Mouse (Mus musculus) midbrain, embryonic 16.5 days (tissue): ENCODE measurements around the gene Hmgb1. TPM values are rescaled to one million over a fixed set of nuclear protein-coding genes. Genes with fewer than 3 reads are reported as not detected.

Experiments used
- ATAC-seq: fragments of 200-750 bp; cut with Nextera tagmentation; 2 replicates; pipeline ENCODE4 v1.8.0; 2017; ENCODE audit warnings: moderate TSS enrichment
- H3K27ac ChIP-seq: fragments of 300-500 bp; sonication (generic); 2 replicates; pipeline ENCODE4 v1.5.1; 2014; ENCODE audit warnings: mild to moderate bottlenecking, low read length, mixed read lengths
- H3K27me3 ChIP-seq: fragments of 300-500 bp; sonication (generic); 2 replicates; pipeline ENCODE4 v1.6.1; 2014; ENCODE audit warnings: low read depth, low read length, mixed read lengths; ENCODE audit not compliant: control insufficient read depth, insufficient read depth
- H3K36me3 ChIP-seq: fragments of 300-500 bp; sonication (generic); 2 replicates; pipeline ENCODE4 v1.6.1; 2014; ENCODE audit warnings: mild to moderate bottlenecking, low read length, moderate library complexity, mixed read lengths; ENCODE audit not compliant: control insufficient read depth, insufficient read depth
- H3K4me1 ChIP-seq: fragments of 300-500 bp; sonication (generic); 2 replicates; pipeline ENCODE4 v1.6.1; 2014; ENCODE audit warnings: mild to moderate bottlenecking, low read length, mixed read lengths; ENCODE audit not compliant: control insufficient read depth, insufficient read depth
- H3K4me2 ChIP-seq: fragments of 300-500 bp; sonication (generic); 2 replicates; pipeline ENCODE4 v1.6.1; 2014; ENCODE audit warnings: mild to moderate bottlenecking, low read length, mixed read lengths
- H3K4me3 ChIP-seq: fragments of 300-500 bp; sonication (generic); 2 replicates; pipeline ENCODE4 v1.5.1; 2014; ENCODE audit warnings: low read depth, mild to moderate bottlenecking, low read length, moderate library complexity, mixed read lengths
- H3K9ac ChIP-seq: fragments of 300-500 bp; sonication (generic); 2 replicates; pipeline ENCODE4 v1.6.1; 2014; ENCODE audit warnings: low read depth, low read length, mixed read lengths
- H3K9me3 ChIP-seq: fragments of 300-500 bp; sonication (generic); replicated peaks from 2 replicates; pipeline ENCODE4 v1.6.1; 2014; ENCODE audit warnings: mild to moderate bottlenecking, low read length, mixed read lengths; ENCODE audit not compliant: control insufficient read depth, poor library complexity, severe bottlenecking
- WGBS: fragments of 180-500 bp; shearing (Covaris S2); extraction: QIAGEN DNeasy Blood & Tissue Kit; methylation state at CpG from one replicate; pipeline ENCODE4 v1.1.7; 2014; 5-methylcytosine and 5-hydroxymethylcytosine counted together
- polyA plus RNA-seq: library from polyadenylated mRNA; unstranded; fragments of >200 nt; fragmentation: Nextera tagmentation; extraction: Ambion mirVana; gene quantifications from 2 replicates; pipeline ENCODE4 v1.2.1, GENCODE M21; 2015

Gene Hmgb1
- polyA plus RNA-seq: 696 and 767 TPM in 2 replicates

DNA sequence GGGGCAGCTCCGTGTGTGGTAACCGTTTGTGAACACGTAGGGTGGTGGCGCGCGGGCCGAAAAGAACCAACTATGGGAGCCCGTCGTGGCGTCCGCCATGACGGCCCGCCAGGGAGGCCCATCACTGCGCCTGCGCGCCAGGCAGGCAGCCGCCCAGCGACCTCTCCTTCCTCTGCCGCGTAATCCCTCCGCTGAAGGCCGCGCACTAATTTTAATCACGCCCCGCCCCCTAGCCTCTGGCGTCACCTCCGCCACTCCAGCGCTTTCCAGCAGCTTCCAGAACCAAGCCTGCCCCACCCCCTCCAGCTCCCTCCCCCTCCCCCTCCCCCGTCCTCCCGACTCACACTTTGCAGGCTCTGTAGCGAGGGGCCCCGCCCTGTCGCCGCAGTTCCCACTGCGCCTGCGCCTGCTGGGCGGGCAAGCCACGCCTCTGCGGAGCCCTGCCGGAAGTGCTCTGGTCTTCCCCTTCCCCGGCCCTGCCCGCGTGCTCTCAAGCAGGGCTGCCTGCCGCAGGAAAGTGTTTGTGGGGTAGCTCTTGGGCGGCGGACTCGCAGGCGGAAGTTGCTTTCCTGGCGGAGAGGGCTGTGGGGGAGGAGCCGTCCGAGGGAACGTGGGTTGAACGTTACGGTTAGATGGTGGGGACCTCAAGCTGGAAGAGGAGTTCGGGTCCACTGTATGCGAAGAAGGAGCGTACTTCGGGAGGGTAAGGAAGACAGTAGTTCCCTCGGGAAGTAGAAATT lies at the start of gene Hmgb1, which contains the start of gene Uspl1:
TSS of gene Hmgb1 (minus strand) at position 386 of the 740 bp plus-strand sequence.
TSS of gene Uspl1 (plus strand) at position 247 of the 740 bp plus-strand sequence.
- Histone ChIP-seq H3K4me1 (peaks cover 22% of the 10 kb centered on the region), H3K27ac (peak within 1 kb of the TSS; percentile 97), H3K36me3 (peaks cover 4% of the 10 kb centered on the region; the same call in 1 of the 2 replicates), H3K9ac (peak within 1 kb of the TSS; percentile 84), H3K9me3 (no peaks in the 10 kb centered on the region), H3K4me3 (peak within 1 kb of the TSS; percentile 45), H3K27me3 (no peaks in the 10 kb centered on the region), H3K4me2 (peak within 1 kb of the TSS; percentile 73)
- WGBS: under 1% methylated on average over 56 of the region's 59 CpGs
- peak; percentile 98 for ATAC-seq

DNA sequence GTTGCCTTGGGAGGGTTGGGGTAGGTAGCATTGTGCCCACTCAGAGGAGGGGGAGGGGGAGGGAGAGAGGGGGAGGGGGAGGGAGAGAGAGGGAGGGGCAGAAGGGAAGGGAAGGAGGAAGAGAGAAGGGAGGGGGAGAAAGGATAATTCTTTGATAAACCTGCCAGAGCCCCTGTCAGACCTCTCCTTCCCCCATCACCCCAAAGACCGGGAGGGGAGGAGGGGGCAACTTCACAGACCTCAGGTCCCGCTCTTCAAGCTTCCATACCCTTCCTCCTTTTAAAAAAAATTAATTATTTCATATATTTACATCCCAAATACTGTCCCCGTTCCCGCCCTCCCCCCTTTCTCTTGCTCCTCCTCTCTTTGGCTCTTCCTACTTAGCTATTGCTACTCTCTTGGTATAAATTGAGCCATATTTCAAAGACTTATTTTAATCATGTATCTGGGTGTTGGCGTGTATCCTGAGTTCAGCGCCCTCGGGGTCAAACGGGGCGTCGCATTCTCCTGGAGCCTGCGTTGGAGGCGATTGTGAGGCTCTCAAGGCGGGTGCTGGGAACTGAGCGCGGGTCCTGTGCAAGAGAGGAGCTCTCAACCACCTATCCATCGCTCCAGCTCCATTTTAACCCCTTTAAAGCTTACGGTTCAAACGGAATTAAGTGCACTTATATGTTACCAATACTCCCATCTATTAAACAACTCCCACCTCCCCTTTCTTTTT lies 45.5 kb upstream of the Hmgb1 start:
- ATAC-seq: peak; percentile 41
- Histone ChIP-seq H3K9me3 (no peaks in the 10 kb centered on the region), H3K36me3 (no peaks in the 10 kb centered on the region), H3K27ac (peak overlapping the region; percentile 87), H3K9ac (peak overlapping the region; percentile 69; the same call in 1 of the 2 replicates), H3K4me3 (peak overlapping the region; percentile 48), H3K4me2 (peak overlapping the region; percentile 53), H3K4me1 (peaks cover 2% of the 10 kb centered on the region; the same call in 1 of the 2 replicates), H3K27me3 (no peaks in the 10 kb centered on the region)
- 72% methylated on average over 18 of the region's 18 CpGs for whole genome bisulfite sequencing

DNA sequence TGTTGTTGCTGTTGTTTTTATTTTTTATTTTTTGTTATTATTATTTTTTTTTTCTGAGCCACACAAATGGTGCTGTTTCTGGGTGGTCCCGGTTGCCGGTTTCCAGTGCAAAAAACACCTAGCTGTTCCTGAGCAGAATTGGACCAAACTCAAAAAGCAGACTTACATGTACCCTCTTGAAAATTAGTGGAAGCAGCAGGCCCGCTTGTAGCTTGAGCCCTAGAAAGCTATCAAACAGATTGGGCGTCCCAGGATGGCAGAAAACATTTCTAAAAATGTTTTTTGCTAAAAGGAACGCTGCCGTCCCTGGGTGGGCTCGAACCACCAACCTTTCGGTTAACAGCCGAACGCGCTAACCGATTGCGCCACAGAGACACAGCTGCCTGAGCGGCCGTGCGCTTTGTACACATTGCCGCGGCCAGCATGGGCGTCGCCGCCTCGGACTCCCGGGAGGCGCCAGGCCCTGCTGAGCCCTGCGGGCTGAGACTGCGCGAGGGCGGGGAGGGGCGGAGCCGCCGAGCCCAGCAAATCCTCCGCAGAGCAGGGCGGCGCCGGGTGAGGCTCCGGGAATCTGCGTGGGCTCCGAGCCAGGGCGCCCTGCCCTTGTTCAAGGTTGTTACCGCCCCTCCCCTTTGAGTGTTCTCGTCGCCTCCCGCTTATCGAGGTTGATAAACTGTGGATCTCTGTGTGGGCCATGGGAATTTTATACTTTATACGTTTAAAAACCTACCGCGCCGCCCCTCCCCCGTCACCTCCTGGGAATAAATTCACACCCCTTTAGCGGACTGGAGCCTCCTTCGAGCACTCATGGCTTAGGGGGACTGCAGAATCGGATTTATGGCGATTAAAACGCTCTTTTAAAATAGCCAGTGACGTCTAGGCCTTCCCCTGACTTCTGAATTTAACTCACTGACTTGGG lies 44.7 kb upstream of the Hmgb1 start:
- 2% methylated on average over 55 of the region's 55 CpGs for WGBS

DNA sequence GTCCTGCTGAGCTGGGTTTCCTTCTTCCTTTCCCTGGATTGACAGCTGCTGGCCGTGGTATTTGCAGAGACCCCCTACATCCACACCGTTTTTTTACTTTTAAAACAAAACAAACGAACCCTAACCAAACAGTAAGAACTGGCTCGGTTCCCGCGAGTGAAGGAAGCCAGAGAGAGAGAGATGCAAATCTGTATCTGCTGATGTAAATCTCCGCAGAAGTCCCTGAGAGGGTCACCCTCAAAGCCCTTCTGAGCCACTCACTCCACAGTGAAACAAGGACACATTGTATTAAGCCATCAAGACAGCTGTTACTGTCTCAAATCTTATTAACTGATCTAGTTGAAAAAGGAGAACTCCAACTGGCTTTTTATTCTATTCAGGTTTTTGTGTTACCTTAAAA lies 40.4 kb upstream of the Hmgb1 start:
- H3K4me1 ChIP-seq: peaks cover 7% of the 10 kb centered on the region; the same call in 1 of the 2 replicates
- WGBS: 4% methylated on average over 7 of the region's 7 CpGs
- no peaks in the 10 kb centered on the region for H3K27me3 ChIP-seq
- H3K4me2 ChIP-seq: peak overlapping the region; percentile 33
- no peak overlapping the region for H3K4me3 ChIP-seq
- no peak overlapping the region for H3K27ac ChIP-seq
- no peaks in the 10 kb centered on the region for H3K9me3 ChIP-seq
- ATAC-seq: no peak
- no peaks in the 10 kb centered on the region for H3K36me3 ChIP-seq
- H3K9ac ChIP-seq: no peak overlapping the region

More for the DNA sequence above, 44.7 kb upstream of the Hmgb1 start:
- Histone ChIP-seq H3K4me2 (peak overlapping the region; percentile 53), H3K36me3 (no peaks in the 10 kb centered on the region), H3K9ac (peak overlapping the region; percentile 69), H3K4me3 (peak overlapping the region; percentile 48), H3K4me1 (peaks cover 7% of the 10 kb centered on the region; the same call in 1 of the 2 replicates), H3K27ac (peak overlapping the region; percentile 87), H3K9me3 (no peaks in the 10 kb centered on the region), H3K27me3 (no peaks in the 10 kb centered on the region)
- peak; percentile 96 for ATAC-seq

DNA sequence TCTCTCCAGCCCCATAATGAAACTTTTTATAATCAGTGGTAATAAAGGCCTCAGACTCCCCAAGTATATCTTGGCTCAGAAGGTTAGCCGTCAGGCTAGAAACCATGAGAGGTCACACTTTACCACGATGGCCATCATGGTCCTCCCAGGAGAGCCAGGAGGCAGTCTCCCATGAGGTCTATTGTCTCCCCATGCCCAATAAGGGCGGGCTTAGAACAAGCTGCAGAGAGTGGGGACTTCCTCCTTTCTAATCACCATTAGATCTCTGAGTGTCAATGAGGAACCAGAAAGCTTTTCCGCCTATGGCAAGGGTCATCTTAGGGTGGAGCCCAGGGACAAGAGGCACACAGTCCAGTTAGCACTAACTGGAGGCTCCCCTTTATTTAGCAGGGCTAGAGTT lies 37.1 kb upstream of the Hmgb1 start:
- peaks cover 2% of the 10 kb centered on the region for H3K36me3 ChIP-seq
- no peak overlapping the region for H3K27ac ChIP-seq
- peaks cover 7% of the 10 kb centered on the region; the same call in 1 of the 2 replicates for H3K4me1 ChIP-seq
- 95% methylated on average over 4 of the region's 4 CpGs for WGBS
- H3K27me3 ChIP-seq: no peaks in the 10 kb centered on the region
- no peak overlapping the region for H3K9ac ChIP-seq
- ATAC-seq: no peak
- no peak overlapping the region for H3K4me3 ChIP-seq
- H3K9me3 ChIP-seq: no peaks in the 10 kb centered on the region
- H3K4me2 ChIP-seq: no peak overlapping the region

- H3K36me3 ChIP-seq: peaks cover 14% of the 10 kb centered on the region
- WGBS: 86% methylated on average over 3 of the region's 3 CpGs
- H3K27ac ChIP-seq: no peak overlapping the region
- H3K9me3 ChIP-seq: no peaks in the 10 kb centered on the region
- no peak overlapping the region for H3K4me3 ChIP-seq
- no peaks in the 10 kb centered on the region for H3K27me3 ChIP-seq
- no peak overlapping the region for H3K4me2 ChIP-seq
- H3K9ac ChIP-seq: no peak overlapping the region
- peaks cover 2% of the 10 kb centered on the region; the same call in 1 of the 2 replicates for H3K4me1 ChIP-seq
- no peak for ATAC-seq
These were observed 35.2 kb upstream of the Hmgb1 start for GRCm38 (mm10) chr5:149219493-149219892.

GRCm38 (mm10) chr5:149217524-149218357 lies 33.5 kb upstream of the Hmgb1 start:
- H3K36me3 ChIP-seq: peaks cover 27% of the 10 kb centered on the region
- 87% methylated on average over 6 of the region's 6 CpGs for WGBS
- H3K27ac ChIP-seq: no peak overlapping the region
- H3K4me2 ChIP-seq: no peak overlapping the region
- H3K9ac ChIP-seq: no peak overlapping the region
- no peaks in the 10 kb centered on the region for H3K9me3 ChIP-seq
- no peak for ATAC-seq
- H3K4me3 ChIP-seq: no peak overlapping the region
- H3K27me3 ChIP-seq: no peaks in the 10 kb centered on the region
- no peaks in the 10 kb centered on the region for H3K4me1 ChIP-seq

GRCm38 (mm10) chr5:149215540-149215939 lies 31.3 kb upstream of the Hmgb1 start:
- H3K36me3 ChIP-seq: peaks cover 33% of the 10 kb centered on the region
- 99% methylated on average over 7 of the region's 7 CpGs for WGBS
- no peak for ATAC-seq

More at GRCm38 (mm10) chr5:149215540-149215939, 31.3 kb upstream of the Hmgb1 start:
- Histone ChIP-seq H3K4me3 (no peak overlapping the region), H3K27me3 (no peaks in the 10 kb centered on the region), H3K4me1 (no peaks in the 10 kb centered on the region), H3K9ac (no peak overlapping the region), H3K27ac (no peak overlapping the region), H3K4me2 (no peak overlapping the region), H3K9me3 (no peaks in the 10 kb centered on the region)
